Mouse (Mus musculus) thymus, postnatal 36 days (tissue): ENCODE measurements around the gene Cacnb4.

Experiments
- DNase-seq, 2 experiments: peaks; one replicate each; pipeline ENCODE4 v3.0.0; 2022; ENCODE audit warnings: mixed read lengths in 2 of 2

Gene Cacnb4

DNA sequence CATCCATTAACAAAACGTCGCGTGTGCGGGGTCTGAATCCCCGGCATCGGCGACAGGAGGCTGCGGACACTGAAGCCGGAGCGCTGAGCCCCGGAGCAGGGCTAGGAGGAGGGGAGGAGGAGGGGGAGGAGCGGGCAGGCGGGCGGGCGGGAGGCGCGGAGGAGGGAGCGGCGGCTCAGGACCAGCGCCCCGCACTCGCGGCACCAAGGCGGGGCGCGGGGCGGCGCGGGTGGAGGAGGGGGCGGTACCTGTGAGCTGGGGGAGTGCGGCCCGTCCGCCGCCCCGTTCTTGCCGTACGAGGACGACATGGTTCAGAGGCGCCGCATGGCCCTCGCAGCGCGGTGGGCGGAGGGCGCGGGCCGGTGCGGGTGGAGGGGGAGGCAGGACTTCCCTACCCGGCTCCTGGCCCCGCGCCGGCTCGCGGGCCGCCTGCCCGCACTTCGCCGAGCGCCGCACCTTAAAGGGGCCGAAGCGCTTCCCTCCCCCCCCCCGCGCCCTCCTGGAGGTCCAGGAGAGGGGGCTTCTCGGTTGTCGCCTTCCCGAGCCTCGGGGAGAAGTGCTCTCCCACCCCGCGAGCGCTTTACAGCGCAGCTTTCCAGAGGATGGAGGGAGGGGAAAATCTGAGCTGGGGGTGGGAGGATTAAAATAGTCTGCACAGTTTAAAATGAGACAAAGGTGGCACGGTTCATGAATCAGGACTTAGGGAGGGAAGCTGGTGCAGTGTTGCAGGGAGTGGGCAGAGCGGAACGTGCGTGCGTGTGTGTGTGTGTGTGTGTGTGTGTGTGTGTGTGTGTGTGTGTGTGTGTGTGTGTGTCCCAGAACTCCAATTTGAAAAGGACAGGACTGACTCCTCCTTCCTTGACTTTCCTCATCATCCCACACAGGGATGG is at the start of gene Cacnb4:
TSS of gene Cacnb4 (minus strand) at position 809 of the 890 bp plus-strand sequence.
- peak; percentile 2 to 20 for DNase-seq

- no peak for DNase-seq
Measured at GRCm38 (mm10) chr2:52720231-52721025, 43.8 kb upstream of the Cacnb4 start.

GRCm38 (mm10) chr2:52717076-52717475 is 40.4 kb upstream of the Cacnb4 start:
- no peak for DNase-seq

DNA sequence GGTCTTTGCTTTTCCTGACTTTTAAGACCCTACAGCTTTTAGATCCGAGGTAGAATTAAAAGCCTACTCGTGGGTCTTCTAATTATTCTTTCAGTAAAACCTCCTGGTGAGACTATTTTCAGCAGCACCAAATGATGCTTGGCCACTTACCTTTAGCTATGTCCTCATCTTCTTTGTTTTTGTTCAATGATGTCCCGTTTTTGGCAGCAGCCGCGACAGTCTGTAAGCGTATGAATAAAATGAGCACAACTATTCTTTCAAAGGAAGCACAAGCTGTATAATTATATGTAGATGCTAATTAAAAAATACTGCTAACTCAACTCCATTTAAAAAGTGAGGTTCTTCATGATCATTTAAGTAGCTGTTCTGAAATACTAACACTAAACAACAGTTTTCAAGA is 38.9 kb upstream of the Cacnb4 start:
- DNase-seq, result no peak

DNA sequence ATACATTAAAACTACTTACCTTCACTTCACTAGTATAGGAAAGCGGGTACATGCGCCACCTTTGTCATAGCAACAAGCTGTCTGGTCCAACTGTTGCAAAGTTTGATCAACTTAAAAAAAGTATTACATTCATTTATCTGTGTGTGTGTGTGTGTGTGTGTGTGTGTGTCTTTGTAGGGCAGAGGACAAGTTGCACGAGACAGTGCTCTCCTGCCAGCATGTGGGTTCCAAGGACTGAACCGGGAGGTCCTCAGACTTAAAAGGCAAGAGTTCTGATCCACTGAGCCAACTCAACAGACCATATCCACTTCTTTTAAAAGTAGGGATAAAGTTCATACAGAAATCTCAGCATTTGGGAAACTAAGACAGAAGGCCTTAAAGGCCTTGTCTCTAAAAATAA is 37.5 kb upstream of the Cacnb4 start:
- DNase-seq, result no peak

GRCm38 (mm10) chr2:52710804-52711203 is 34.2 kb upstream of the Cacnb4 start:
- DNase-seq, result no peak

- no peak for DNase-seq
Measured at GRCm38 (mm10) chr2:52709417-52709816, 32.8 kb upstream of the Cacnb4 start.

- no peak for DNase-seq
Measured at GRCm38 (mm10) chr2:52701368-52702036, 24.9 kb upstream of the Cacnb4 start.

DNA sequence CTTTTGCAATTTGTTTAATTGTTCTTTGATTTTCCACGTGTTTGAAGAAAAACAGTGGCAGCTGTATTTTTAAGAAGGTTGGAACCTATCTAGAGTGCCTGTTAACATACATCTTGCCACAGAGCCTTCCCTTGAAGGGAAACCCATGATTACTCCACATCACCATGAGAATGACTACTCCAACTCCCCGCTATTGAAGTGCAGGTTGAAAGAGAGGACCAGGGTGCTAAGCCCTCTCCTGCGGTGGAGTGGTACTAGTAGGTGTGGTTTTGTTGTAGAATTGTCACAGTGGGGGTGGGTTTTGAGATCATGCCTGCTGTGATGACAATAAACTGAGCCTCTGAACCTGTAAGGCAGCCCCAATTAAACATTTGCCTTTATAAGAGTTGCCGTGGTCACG is 23.7 kb upstream of the Cacnb4 start:
- no peak for DNase-seq

DNA sequence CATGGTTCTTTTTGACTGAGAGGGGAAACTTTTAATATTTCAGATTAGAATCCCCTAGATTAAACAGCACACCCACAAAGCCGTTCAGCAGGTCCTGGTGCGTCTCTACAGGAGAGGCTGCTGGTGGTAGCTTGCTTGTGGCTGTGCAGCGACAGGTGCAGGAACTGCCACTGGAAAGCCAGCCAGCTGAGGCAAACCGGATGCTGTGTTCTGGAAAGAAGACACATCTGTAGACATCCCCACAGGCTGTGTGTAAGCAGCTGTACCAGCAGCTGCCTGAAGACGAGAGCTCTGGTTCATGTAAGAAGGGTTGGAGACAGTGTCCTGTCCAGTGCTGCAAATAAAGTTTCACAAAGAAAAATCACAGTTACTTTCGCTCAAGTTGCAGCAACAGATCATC is 18.0 kb upstream of the Cacnb4 start:
- peak; percentile 19 to 53 for DNase-seq

DNA sequence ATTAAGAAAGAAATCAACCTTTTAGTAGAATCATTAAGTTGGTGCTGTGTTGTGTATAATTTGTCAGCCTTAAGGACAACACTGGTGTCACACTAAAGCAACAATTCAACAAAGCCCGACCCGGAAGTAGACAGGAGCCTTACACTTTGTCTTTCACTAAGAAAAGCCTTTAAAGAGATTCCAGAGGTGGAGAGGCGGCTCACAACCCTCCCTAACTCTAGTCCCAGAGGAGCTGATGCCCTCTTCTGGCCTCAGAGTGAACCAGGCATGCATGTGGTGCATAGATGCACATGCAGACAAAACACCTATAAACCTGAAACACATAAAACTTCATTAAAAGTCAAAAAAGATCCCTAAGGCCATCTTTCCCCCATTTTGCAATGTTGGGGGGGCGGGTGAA is 15.1 kb upstream of the Cacnb4 start:
- DNase-seq, result no peak

DNA sequence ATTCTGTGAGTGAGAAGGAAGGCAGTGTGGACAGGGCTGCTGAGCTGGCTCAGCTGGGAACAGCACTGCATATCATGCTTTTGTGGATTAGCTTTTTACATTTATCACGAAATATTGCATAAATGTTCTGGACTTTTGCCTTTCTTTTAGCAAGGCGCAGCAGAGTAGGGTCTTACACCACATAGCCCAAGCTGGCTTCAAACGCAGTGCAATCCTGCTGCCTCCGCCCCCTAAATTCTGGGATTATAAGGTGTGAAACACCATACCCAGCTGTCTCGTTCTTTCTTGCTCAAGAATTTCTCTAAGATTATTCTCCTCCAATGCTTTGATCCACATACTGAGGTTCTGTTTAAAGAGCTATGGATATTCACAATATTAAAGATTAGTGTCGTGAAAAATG is 10.0 kb upstream of the Cacnb4 start:
- no peak for DNase-seq

GRCm38 (mm10) chr2:52677589-52677988 is 958 bp upstream of the Cacnb4 start:
- DNase-seq, result no peak

GRCm38 (mm10) chr2:52676913-52677303 is 277 bp upstream of the Cacnb4 start:
- DNase-seq, result no peak

DNA sequence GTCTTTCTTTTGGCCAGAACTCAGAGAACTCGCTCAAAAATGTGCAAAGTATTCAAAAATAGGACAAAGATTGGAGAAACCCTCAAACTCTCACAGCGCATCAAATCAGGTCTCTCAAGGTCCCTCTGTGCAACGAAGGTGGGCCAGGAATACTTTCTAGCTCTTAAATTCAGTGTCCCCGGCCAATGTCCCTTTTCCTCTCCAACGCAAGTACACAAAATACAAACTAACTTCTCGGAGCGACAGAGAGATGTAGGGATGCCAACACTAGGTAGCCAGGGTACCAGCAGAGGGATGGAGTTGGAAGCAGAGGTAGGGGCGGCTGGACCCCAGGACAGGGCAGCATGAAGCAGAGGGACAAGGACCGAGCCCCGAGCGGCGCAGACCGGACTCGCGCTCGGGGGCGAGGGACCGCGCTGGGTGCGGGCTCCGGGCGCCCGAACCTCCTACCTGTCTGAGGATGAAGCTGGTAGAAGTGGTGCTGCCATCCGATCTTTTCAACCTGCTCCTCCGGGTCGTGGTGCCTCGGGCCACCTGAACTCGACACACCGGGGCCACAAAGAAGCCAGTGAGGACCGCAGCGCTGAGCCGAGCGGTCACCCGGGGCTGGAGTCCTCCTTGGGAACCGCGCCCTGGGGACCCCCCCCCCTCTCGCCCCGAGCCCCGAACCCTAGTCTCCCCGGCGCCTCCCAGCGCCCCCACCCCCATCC is 1.2 kb downstream of the Cacnb4 start:
- DNase-seq, result no peak

DNA sequence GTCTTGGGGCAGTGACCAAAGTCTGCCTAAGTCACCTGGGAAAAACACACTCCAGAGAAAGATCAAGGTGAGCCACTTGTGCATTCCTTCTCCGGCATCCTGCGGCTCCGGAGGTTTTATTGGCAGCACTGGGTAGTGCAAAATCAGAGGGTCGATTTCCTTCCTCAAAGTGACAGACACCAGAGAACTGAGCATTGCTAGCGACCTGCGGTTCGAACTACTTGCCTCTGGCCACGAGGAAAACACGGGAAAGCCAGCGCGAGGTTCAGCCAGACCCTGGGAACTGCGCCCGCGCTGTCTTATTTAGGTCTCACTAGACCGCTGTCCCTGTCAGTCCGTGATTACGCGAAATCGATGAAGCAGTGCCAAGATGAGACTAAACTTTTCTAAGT is 1.7 kb downstream of the Cacnb4 start:
- no peak for DNase-seq

DNA sequence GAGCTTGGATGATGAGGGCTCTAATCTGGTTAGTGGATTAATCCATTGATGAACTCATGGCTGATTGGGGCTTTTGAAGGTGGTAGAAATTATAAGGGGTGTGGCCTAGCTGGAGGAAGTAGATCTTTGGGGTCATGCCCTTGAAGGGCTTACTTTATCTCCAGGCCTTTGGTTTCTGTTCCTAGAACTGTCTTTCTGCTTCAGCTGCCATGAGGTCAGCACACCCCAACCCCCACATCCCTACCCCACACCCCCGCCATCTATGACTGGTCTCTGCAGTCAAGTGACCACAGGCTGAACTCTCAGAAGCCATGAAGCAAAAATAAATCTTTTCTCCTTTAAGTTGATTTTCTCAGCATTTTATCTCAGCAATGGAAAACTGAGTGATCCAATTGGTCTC is 3.5 kb downstream of the Cacnb4 start:
- DNase-seq, result no peak

DNA sequence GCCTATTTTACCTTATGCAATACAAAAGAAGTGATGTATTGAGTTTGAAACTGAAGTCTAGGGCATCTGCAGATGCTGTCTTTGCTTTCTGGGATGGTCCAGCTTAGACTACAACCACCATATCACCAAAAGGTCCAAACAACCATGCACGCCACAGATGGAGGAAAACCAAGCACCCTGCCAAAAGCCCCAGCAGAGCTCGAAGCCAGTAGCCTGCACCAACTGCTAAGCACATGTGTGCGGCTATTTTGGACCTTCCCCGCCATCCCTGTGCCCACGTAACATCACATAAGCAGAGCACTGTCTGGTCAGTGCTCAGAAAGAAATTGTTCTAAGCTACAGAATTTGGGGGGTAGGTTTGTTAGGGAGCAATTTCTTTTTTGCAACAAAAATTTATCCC is 5.9 kb downstream of the Cacnb4 start:
- DNase-seq, result no peak

- DNase-seq, result no peak
Measured at GRCm38 (mm10) chr2:52668480-52668879, 8.2 kb downstream of the Cacnb4 start.

DNA sequence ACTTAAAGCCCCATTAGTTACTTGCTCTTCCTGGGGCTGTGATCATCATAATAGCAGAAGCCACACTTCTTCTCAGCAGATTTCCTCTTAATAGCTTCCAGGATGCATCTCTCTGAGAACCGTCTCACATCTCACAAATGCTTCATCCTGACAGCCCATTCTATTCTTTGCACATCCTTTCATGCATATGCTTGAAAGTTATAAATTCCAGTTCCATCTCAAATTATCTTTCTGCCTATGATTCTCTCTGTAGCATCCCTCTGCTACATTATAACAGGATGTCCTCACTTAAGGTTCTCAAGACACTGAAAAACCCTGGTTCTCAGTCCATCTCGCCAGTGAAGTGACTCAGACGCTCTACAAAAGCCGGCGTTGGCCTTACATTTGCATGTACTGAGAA is 19.9 kb downstream of the Cacnb4 start:
- DNase-seq, result no peak

GRCm38 (mm10) chr2:52654541-52654940 is 22.1 kb downstream of the Cacnb4 start:
- DNase-seq, result no peak

GRCm38 (mm10) chr2:52651547-52651946 is 25.1 kb downstream of the Cacnb4 start:
- DNase-seq, result no peak
